Mouse (Mus musculus) yolk sac, embryonic 10.5 days (tissue): Measurements from ENCODE around the gene Stk10.
"Not testable (repeated sequence)": the region's sequence is repeated elsewhere in the genome, so short reads cannot be mapped to it uniquely, and the experiment has no call there.

Source experiments
- DNase-seq: peaks from one replicate; pipeline ENCODE4 v3.0.0-alpha.2; 2017; ENCODE audit warnings: low spot score

The Stk10 gene

DNA sequence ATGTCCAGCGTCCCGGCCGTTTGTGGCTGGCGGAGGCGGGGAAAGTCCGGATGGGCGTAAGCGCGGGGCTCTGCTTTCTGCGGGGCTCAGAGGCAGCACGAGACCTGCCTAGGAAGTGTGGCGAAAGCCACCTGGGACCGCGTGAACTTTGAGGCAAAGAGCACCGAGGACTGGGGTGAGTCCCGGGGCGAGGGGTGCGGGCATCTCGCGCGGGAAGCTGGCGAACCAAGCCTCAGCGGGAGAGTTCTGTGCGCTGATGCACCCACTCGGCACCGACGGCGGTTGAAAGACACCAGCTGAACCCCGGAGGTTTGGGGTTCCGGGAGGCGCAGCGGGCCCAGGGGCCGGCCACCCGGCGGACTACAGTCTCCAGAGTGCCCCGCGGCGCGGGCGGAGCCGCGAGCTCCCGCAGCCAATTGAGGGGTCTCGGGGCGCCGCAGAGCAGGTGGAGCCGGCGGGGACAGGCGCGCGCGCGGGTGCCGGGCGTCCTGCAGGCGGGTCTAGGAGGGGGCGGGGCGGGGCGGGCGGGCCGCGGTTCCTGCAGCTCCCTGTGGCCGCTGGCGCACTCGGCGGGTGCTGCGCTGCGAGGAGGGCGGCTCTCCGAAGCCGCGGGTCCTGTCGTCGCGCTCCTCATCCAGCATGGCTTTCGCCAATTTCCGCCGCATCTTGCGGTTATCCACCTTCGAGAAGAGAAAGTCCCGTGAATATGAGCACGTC, at the start of gene Stk10:
TSS of gene Stk10 (plus strand) at position 541 of the 717 bp plus-strand sequence.
- DNase-seq, result peak; percentile 90

DNA sequence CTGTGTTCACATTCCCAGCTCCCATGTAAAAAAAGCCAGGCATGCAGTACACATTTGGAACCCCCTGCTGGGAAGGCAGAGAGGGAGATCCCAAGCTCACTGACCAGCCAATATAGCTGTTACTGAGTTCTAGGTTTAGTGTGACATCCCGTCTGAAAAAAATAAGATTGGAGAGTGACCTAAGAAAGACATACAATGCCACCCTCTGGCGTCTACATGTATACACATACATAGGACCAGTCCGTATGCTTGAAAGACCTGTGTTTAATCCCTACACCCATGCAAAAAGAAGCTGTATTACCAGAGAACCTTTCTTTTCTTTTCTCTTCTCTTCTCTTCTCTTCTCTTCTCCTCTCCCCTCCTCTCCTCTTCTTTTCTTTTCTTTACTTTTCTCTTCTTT, 47.8 kb upstream of the Stk10 start:
- DNase-seq, result no peak

DNA sequence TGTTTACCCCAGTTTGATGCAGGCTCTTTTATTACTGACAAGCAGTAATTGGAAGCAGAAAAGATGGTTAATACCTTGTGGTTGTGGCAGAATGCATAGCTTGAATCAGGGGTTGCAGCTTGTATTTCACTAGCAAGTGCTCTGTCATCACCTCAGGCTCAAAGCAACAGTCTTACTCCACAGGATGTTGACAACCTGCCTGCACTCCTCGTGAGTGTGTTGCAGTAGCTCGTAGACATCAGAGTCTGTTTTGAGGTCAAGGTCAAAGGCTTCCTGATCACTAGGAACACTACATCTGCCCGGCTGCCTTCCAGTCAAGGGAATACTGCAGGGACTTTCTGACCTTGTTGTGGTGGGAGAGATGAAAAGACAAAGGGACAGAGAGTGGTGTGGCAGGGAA, 46.5 kb upstream of the Stk10 start:
- DNase-seq, result no peak

DNA sequence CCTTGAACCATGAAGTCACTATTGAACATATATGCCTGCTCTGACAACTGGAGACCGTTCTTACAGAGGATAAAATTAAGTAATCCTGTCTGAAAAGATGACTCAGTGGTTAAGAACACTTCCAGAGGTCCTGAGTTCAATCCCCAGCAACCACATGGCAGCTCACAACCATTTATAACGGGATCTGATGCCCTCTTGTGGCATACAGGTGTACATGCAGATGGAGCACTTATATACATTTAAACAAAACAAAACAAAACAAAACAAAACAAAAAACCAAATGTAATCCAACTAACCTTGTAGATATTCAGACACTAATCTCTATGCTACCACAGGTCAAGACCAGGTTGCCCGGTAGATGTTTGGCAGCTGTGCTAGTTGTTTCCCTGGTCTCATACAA, 45.6 kb upstream of the Stk10 start:
- no peak for DNase-seq

DNA sequence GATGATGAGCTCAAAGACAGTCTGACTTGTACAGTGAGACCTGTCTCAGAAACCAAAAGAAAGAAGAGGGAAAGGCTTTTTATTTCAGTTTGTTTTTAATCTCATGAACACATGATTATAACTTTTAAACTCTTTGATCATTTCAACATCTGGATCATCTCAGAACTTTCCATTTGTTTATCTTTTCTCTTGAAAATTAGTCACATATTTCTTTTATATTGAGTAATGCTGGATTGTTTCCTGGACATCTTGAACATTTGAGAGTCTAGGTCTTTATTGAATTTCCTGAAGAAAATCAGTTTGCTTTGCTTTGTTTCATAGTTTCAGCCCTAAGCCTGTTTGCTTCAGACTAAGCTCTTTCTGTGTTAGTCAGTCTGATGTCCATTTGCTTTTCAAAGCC, 44.8 kb upstream of the Stk10 start:
- no peak for DNase-seq

DNA sequence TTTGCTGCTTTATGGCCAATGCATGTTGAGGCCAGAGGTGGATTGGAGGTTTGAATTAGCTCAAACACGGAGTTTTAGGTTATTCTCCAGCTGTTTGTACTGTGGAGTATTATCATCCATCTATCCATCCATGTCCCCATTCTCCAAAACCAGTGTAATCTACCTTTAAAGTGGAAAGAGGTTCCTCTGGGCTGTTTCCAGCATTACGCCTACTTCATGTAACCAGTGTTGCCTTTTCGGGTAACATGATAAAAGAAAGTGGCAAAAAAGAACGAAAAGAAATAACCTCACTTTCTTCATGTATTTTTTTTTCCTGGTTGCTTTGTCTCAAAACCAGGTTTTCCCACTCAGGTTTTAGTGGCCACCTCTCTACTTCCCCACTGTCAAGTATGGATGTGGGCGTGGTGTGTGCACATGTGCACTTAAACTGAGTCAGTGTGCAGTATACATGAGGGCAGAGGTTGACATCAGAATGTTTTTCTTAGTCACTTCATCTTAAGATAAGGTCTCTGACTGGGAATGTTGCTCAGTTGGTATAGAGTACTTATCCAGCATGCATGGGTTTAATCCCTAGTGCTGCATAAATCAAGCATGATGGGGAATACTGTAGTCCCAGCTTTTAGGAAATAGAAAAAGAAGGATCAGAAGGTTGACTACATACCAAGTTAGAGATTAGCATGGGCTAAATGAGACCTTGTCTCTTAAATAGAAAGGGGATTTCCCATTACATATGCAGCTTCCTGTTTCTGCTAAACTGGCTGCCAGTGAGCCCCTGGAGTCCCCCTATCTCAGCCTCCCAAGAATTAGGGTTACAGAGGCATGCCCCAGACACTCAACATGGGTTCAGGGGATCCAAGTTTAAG, 44.1 kb upstream of the Stk10 start:
- DNase-seq, result no peak

DNA sequence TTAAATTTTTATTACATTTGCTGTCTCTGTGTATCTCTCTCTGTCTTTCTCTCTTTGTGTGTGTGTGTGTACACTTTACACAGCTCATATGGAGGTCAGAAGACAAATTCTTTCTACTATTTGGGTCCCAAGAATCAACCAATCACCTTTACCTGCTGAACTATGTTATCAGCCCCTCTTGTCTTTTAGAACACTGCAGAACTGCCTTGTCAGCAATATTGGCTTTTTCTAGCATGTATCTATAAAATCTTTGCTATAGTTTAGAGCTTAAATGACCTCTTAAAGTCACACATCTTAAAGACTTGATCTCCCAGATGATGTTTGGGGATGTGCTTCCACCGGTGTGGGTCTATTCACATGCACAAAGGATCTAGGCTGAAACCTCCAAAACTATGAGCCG, 42.0 kb upstream of the Stk10 start:
- no peak for DNase-seq

DNA sequence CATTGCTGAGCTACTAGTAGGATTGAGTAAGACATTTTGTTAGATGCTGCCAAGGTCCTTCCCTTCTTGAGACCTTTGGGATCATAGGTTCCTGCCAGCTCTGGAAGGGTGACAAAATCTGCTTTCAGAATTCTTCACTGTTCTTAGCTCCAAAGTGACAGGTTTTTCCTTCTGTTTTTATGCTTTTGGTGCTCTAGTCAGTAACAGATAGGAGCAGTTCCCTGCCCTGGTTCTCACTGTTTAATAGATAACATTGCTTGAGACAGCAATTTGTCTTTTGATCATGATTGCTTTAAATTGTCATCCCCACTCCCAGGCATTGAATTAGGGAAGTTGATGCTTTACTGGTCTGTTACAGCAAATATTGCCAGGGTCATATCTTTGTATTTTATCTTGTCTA, 39.8 kb upstream of the Stk10 start:
- DNase-seq, result no peak

DNA sequence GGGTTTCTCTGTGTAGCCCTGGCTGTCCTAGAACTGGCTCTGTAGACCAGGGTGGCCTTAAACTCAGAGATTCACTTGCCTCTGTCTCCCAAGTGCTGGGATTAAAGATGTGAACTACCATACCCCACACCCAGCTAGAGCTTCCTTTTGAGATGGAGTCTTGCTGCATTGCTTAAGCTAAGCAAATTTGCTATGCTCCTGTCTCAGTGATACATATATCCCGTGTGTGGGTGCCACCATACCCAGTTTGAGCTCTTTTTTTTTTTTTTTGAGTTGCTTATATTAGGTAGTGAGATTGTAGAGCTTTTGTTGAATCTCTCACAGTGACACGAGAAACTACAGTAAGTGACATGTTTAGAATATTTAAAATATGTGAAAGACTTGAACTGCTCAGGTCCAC, 37.8 kb upstream of the Stk10 start:
- DNase-seq, result no peak

DNA sequence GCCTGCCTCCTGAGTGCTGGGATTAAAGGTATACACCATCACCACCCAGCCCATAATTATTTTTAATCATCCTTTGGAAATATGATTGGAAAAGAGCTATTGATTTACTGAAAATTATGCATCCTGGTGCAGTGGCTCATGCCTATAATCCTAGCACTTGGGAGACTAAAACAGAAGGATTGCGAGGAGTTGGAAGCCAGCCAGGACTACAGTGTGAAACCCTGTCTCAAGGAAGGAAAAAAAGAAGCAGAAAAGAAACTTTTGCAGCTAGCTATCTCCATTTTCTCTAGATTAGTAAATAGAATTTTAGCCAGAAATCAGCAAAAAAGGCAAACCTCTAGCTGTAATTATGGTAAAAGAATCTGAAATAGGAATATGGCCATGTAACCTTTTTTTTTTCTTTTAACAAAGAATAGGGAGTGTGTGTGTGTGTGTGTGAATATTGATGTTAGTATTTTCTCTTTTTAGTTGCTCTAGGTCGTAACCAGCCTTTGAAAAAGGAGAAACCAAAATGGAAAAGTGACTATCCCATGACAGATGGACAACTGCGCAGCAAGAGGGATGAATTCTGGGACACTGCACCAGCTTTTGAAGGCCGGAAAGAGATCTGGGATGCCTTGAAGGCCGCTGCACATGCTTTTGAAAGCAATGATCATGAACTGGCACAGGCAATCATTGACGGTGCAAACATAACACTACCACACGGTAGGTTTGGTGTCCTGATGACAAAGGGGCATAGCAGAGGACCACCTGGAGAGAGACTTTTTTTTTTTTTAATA, 34.2 kb upstream of the Stk10 start:
- no peak for DNase-seq

DNA sequence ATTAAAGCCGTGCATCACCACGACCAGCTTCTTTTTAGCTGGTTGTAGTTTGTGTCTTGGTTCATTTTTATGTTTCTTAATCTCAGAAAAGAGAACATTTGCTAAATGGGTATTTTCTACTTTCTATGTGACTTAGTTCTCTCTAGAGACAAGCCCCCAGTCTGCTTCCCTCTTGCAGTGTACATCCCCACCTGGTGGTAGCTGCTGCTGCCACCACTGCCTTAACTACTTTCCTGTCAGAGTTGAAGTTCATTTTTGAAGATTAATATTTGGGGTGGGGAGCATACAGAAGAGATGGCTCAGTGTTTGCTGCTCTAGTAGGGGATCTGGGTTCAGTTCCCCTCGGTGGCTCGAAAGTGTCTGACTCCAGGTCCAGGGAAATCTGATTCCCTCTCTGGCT, 33.2 kb upstream of the Stk10 start:
- DNase-seq, result no peak

DNA sequence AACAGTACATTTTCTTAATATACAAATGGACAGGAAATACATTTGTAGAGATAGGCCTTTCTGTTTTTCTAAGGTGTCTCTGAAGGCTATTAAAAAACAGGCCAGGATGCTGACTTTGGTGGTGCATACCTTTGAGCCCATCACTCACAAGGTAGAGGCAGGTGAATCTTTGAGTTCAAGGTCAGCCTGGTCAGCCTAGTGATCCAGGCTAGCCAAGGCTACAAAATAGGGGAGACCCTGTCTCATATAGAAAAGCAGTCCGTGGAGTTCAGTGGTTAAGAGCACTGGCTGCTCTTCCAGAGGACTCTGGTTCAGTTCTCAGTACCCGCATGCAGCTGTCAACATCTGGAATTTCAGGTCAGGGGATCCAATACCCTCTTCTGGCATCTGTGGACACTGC, 29.4 kb upstream of the Stk10 start:
- no peak for DNase-seq

DNA sequence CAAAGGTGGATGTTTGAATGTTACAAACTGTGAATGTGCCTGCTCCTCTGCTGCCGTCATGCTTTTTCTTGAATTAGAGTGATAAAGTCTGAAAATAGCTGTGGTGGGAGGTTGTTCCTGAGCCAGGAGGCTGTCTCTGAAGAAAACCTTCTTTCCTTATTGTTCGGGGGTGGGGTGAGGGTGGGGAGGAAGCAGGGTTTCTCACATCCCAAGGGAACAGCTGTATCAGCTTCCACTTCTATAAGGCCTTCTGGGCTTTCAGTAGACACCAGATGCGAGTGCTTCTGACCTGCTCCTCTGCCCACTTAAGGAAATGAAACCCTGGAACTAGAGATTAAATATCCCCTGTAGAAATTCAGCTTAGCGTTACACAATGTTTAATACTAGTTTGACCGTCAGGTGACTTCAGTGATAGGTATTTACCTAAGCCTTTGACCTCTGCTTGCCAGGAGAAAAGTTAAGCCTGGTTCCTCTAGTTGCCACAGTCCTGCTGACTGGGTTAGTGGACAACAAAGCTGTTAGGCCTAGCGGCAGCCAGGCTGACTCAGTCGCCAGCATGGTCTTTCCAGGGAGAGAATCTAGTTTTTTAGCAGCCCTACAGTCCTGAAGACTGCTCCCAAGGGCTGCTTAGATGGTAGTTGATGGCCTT, 27.9 kb upstream of the Stk10 start:
- DNase-seq, result peak; percentile 50

DNA sequence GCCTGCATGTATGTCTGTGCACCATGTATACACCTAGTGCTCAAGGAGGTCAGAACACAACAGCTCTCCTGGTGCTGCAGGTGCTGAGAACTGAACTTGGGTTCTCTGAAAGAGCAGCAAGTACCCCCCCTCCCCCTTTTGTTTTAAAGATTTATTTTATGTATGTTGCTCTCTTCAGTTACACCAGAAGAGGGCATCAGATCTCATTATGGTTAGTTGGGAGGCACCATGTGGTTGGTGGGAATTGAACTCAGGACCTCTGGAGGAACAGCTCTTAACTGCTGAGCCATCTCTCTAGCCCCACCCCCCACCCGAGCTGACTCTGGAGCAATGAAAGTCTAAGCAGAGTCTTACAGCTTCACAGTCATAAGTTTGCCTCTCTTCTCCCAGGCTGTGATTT, 22.2 kb upstream of the Stk10 start:
- no peak for DNase-seq

DNA sequence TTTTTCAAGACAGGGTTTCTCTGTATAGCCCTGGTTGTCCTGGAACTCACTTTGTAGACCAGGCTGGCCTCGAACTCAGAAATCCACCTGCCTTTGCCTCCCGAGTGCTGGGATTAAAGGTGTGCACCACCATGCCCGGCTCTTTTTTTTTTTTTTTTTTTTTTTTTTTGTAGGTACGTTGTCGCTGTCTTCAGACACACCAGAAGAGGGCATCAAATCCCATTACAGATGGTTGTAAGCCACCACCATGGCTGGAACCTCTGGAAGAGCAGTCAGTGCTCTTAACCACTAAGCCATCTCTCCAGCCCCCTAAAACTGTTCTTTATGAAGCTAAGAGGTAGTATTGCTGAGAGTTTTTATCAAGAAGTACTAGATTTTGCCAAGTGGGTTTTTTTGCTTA, 18.3 kb upstream of the Stk10 start:
- DNase-seq, result not testable (repeated sequence)

DNA sequence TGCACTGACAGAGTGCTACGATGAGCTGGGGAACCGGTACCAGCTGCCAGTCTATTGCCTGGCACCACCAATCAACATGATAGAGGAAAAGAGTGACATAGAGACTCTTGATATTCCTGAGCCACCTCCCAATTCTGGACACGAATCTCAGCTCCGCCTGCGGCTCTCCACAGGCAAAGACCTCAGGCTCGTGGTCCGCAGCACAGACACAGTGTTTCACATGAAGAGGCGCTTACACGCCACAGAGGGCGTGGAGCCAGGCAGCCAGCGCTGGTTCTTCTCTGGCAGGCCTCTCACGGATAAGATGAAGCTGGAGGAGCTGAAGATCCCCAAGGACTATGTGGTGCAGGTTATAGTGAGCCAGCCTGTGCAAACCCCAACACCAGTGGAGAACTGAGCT, 17.0 kb upstream of the Stk10 start:
- no peak for DNase-seq

DNA sequence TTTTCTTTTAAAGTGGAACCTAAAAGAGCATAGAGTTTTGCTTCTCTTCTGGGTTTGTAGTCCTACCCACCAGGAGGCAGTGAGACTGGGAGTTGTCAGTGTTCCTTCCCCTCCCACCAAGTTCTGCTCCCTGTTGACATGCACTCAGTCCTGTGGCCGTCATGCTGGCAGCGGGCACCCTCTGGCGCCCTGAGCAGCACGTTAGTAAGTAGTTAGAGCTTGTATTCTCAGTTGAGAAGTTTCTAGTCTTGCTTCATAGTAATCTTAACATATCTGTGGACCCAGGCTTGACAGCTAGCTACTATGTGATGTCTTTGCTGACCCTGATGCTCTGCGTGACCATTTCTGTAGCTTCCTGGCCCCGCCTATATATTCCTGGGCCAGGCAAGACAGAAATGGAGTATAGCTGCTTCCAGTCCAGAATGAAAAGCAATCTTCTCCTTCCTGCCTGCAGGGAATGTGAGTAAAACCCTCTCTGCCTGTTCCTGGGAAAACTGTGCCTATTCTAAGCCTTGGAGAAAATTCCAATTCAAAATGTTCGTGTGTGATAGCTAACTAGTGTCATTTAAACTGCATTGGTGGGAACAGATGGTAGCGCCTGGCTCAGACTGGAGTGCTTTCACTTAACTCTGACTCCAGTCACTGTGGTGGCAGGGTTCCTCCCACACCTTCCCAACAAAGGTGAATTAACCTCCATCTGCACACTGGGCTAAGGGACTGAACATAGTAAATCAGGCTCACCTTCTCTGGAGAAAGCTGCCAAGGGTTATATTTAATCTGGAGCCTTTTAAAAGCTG, 16.0 kb upstream of the Stk10 start:
- DNase-seq, result no peak

DNA sequence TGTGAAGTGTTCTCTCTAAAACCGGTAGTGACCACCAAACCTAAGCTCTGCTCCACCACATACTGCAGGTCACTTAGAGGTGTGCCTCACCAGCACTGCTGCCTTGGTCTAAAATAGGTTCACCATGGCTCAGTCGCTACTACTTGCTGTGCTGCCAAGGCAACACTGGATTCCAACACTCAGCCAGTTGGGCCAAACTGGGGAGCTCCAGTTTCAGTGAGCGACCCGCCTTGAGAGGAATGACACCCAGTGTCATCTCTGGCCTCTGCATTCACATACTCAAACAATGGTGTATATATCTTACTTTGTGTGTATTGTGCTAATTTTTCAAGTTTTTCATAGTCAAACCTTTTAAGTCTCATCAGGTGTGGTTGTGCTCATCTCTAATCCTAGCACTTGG, 14.3 kb upstream of the Stk10 start:
- no peak for DNase-seq

DNA sequence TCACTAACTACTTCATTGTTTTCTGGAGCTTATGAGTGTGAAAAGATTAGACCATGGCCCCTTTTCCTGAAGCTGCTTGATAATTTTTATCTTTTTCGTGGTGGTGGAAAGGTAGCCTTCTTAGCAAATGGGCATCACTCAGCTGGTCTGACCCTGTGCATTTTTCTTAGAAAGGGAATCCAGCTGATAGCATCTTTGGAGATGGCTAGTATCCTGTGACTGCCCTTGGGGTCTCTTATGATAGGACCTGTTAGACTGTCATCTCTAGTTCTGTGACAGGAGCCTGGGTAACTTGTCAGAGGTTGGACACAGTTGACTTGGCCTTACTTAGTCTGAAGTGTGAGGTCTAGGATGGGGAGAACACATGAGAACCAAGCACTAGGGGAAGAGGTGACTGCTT, 13.8 kb upstream of the Stk10 start:
- DNase-seq, result no peak

DNA sequence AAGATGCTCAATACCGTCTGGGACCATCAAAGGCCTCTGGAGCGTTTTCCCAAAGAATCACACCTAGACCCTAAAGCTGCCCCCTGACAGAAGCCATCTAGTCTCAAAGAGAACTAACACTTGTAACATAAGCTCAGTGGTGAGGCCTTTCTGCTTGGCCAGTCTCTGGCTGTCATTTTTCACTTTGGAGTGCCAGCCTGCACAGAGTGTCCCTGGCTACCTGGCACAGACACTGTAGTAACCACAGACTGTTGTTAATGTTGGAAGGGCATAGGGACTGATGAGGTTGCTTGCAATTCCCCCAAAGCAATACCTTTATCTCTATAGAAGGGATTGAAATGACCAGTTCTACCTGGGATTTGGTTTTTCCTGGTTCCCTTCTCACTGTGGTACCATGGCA, 11.9 kb upstream of the Stk10 start:
- DNase-seq, result no peak

DNA sequence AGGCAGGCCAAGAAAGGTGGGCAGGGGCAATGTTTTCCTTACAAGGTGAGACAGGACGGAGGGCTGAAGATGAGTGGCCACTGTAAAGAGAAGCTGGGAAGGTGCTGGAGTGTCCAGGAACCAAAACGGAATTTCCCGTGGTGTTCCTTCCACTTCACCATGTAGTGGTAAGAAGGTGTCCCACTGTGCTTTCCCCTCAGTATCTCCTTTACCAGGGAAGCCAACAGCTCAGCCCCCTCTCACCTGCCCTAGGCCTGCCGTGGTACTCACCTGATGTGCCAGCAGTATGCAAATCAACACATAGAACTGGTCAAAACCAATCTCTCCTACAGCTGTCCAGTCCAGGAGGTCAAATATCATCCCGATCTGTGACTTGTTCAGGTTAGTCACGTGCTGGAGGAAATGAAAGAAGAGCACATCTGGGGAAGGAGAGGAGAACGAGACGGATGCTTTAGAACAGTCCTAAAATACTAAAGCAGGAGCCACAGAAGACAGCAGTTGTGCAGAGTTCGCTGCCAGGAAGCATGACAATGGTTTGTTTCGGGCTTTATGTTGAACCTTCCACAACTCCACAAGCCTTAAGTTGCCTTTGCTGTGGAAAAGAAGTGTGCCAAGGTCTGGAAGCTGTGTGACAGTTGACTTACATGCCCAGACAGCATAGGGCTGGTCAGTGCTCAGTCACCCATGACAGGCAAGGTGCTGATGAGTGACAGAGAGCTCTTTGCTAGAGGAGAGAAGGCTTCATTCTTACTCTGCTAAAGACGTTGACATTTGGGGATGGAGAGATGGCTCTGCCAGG, 8.8 kb upstream of the Stk10 start:
- DNase-seq, result no peak
